Mouse (Mus musculus) urinary bladder, postnatal 14 days (tissue): ENCODE measurements around the gene Camta1.

Experiments used
- DNase-seq: peaks from one replicate; pipeline ENCODE4 v3.0.0; 2021; ENCODE audit warnings: low spot score

Gene Camta1

DNA sequence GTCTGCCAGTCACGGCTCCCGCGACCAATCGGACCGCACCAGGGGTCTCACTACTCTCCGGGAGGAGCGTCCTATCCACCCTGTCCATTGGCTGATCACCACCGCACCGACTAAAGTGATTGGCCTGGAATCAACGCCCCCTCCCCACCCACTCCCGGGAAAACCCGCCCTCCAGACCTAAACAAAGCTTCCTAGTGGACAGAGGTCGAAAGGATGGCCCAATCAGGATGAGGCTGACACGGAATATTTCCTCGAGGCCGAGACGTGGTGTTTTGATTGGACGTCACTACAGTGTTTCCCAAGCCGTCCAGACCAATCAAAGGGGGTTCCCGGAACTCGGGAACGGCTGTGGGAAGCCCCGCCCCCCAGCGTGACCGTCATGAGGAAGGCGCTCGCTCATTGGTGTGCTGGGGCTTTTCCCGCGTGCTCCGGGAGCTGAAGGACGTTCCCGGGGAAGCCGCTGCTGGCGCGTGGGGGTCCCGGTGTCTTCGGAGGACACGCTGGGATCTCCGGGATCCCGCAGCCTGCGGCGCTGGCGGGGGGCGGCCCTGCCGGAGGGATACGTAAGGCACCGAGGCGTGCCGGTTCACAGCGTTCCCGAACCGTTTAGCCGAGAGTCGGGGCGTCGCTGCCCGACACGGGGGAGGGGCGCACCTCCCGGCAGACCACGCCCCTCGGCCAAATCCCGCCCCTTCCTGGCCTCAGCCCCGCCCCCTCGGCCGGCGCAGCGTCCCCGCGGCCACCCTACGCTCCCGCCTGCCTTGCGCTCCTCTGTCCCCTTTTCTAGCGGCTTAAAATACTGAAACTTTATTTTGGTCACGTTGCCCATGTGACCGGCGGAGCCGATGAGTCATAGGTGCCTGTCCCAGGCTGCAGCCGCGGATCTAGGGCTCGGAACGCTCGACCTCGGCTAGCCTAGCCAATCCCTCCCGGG, at the start of gene Camta1:
Gene Camta1, minus strand, starts transcription at position 71 of the 934 bp plus-strand sequence.
- DNase-seq, result peak; percentile 99

DNA sequence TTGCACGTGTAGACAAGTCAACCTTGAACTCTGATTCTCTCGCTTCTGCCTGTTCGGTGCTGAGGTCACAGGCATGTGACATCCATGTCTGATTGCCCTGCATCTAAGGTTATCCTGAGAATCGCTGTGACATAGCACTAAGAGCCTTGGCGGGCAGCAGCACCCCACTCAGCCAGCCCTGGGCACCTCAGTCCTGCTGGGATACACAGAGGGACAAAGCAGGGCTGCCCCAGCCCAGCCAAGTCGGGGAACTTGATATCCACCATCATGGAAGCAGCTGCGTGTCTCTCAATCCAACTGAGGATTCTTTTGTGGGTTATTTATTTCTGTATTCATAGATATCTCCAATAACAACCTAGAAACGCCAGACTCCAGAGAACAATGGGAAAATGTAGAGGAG, 47.1 kb upstream of the Camta1 start:
- DNase-seq, result no peak

DNA sequence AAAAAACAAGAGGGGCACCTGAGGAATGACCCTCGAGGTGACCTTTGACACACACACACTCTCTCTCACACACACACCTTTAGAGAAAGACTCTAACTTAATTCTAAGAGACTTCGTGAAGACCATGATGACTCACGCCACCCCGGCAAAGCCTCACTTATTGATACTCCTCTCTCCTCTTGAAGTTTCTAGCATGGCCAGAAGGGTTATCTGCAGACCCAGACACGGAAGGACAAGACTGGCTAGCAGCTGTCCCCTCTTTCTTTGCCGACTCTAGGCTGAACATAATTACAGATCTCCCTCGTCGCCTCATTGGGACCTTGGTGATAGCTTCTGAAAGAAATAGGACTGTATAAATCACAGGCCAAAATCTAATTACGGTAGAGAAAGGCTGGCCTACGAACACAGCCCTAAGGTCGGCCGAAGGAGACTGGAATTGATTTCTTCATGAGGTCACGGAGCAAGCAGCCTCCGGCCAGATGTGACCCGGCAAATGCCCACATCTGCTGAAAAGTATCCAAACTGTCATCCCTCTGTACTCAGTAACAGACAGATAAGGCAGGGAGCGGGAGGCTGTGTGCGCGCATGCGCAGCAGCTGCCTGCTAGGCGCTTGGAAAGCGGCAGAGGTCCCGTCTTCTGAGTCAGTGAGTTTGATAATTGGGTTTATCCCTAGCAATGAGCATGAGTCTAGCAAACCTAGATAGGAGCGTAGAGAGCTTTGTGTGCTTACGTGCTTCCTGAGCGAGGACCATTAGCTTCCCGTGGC, 46.1 kb upstream of the Camta1 start:
- no peak for DNase-seq

DNA sequence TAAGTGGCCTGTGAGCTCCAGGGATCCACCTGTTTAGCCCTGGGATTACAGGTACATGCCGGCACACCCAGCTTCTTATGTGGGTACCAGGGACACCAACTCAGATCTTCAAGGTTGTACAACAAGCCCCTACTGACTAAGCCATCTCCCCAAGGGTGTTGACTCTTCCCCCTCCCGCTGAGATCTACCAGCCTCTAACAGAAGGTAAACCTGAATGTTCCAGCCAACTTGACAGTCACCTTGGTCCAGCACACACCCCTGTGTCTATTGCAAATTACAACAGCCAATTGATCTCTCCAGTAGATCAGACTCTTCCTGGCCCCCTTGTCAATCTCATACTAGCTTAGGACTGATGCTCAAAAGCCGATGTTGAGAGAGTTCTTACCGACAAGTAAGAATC, 43.9 kb upstream of the Camta1 start:
- no peak for DNase-seq

DNA sequence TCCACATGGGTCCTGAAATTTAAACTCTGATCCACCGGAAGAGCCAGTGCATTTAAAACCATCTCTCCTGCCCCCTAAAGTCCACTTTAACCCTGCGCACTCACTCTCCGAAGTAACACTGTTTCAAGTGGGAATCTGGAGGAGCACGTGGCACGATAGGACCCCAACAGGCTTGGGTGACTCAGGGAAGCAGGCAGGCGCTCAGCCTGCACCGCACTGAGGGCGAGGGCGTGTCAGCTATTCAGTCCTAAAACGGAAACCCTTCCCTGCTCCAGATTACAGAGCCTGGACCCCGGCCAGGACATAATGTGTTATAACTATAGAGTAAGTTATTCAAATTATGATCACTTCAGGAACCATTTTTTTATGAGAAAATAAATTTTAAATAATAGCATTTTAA, 42.4 kb upstream of the Camta1 start:
- no peak for DNase-seq

DNA sequence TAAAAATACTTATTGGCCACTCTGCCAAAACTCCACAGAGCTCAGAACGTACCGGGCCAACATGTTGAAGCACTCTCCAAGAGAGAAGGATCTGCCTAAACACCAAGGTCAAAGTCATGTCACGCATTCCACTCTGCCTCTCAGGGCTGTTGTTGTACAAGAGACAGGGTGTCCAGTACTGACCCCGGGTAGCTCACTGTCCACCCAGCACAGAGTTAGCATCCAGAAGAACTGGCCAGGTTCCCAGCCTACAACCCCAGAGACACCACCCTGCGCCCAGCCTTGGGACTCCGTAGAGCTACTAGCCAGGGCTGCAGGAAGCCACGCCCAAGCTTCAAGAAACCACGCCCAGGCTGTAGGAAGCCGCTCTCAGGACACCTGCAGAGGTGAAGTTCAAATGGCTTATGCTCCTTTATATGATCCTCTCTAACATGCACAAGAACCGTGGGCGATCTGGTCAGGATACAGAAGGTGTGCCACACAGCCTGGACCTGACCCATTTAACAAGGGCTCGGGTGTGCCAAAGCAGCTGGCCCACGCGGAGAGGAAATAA, 41.1 kb upstream of the Camta1 start:
- peak; percentile 51 for DNase-seq

DNA sequence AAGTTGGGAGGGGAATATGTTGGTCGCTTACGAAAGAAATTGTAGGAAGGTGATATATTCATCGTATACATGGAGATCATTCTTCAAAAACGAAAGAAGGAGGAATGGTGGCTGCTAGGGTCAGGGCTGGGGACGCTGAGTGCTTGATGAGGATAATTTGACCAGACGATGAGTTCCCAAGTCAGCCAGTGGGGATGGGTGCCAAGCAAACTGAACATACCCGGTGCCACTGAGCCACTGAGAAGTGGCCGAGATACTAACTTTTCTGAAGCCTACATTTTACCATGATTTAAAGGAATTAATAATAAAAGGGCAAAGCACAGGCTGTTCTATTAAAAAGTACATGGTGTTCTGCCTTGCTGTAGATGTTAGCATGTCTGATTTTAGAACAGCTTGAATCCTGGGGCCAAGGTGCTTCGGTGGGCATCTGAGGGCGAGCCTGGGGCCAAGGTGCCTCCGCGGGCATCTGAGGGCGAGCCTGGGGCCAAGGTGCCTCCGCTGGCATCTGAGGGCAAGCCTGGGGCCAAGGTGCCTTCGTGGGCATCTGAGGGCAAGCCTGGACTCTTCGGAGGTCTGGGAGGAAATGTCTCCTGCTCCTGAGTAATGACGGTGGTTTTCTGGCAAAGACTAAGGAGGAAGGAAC, 40.5 kb upstream of the Camta1 start:
- DNase-seq, result peak; percentile 5

DNA sequence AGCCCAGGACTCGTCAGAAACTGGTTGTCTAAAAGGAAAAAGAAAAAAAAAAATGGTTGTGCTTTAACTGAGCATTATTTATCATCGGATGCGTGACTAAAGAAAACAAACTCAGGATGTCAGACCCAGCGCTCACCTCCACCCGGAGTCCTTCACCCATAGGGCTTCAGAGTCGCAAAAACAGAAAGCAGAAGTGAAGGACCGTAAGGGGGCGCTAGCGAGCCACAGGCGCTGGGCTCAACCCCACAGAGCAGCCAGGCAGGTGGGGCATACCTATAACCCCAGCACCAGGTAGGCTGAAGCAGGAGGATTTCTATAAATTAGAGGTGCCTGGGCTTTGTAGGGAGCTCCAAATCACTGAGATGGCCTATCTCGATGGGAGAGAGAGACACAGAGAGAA, 39.7 kb upstream of the Camta1 start:
- DNase-seq, result no peak

DNA sequence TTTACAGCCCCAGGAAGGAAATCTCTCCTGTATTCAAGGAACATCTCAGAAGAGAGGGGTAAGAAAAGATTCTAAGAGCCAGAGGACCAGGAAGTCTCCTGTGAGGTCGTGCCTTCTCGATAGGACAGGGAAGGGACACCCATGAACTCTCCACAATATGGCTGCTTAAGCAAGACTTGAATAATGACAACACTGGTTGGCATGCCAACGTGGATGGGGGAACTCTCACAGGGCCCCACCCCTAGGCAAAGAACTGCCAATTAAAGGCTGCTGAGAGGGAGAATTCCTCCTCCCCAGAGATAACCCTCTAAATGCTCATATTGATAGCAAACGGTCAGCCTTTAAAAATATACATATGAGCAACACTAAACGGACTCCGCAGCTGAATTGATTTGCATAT, 39.1 kb upstream of the Camta1 start:
- DNase-seq, result no peak

DNA sequence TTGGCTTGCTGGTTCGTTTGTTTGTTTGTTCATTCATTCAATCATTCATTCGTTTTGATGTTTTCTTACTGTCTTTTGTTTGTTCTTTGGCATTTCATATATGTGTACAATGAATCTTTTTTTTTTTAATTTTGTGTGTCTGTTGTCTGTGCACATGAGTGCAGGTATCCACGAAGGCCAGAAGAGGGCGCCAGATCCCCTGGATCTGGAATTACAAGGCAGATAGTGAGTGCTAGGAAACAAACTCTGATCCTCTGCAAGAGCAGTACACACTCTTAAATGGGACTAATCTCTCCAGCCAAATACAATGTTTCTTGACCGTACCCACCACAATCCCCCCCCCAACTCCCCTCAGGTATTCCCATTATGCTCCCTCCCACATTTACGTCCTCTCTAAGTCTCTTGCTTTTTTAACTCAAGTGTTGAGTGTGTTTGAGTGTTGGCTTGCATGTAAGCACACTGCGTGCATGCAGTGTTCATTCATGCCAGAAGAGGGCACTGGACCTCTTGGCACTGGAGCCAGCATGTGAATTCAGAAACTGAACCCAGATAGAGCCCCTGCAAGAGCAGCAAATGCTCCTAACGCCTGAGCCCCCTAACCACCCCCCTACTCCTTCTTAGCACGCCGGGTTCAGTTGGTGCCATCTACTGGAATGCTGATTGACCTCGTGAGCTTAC, 38.2 kb upstream of the Camta1 start:
- DNase-seq, result no peak

DNA sequence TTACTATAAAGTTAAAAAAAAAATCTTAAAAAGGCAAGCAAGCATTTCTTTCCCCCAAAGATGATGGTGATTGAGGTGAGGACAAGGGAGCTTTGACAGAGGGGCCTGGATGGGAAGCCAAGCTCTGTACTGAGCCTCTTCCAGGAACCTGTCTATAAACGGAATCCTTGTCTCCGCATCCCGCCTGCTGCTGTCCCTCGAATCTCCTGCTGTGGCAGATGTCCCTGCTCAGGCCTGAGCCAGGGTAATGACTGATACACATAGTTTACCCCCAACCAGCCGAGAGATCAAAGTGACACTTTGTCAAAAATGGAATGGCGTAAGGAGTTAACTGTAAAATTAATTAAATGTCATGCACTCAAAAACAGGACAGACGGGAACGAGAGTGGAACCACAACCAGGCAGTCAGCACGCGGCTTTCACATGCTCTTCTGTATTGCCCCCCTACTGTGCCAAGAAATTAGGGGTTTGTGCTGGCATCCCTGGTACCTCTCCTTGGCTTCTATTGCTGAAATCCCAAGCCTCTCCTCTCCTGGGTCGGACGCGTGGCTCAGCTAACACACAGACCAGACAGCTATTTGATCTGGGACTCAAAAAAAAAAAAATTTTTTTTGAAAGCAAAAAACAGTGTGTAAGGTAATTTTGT, 37.0 kb upstream of the Camta1 start:
- no peak for DNase-seq

DNA sequence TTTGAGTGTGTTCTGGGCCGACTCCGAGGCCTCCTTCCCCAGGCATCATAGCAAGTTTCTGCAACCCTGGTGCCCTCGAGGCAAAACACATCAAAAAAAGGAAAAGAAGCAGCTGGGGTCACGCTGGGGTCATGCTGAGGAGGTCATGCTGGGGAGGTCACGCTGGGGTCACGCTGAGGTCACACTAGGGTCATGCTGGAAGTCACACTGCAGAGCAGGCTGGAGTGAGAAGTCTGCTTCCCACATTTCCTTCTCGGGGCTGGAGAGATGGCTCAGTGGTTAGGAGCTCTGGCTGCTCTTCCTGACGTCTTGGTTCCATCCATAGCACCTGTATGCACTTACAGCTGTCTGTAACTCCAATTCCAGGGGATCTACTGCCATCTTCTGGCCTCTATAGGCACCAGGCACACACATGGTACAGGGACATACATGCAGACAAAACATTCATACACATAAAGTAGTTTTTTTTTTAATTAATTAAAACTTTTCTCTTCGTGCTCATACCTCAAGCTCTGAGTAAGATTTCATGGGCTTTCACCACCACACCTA, 35.5 kb upstream of the Camta1 start:
- no peak for DNase-seq

DNA sequence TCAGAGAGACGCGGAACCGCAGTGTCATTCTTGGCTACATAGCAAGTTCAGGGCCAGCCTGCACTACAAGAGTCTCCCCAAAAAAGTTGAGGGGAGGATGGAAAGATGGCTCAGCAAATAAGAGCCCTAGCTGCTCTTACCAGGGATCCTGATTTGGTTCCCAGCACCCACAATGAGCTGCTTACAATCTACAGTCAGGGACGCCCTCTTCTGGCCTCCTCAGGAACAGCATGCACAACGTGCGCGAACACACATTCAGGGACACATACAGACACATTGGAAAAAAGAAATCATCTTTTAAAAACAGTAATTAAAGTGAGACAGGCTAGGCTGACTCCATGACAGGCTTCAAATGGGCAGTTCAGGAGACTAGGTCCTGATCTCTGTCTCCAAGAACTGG, 33.9 kb upstream of the Camta1 start:
- no peak for DNase-seq

DNA sequence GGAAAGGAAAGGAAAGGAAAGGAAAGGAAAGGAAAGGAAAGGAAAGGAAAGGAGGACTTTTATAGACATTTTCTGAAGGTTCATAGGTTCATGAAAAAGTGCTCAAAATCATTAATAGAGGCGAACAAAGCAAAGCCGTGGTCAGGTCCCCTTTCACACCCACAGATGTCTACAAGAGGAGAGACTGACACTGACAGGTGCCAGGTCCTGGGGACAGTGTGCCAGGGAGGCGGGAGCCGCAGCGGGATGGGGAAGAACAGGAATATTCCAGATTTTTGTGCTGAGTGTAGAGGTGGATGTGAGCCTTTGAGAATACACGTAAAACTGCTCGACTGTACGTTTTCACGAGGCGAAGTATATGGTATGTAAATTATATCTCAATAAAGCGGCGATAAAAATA, 33.2 kb upstream of the Camta1 start:
- no peak for DNase-seq

DNA sequence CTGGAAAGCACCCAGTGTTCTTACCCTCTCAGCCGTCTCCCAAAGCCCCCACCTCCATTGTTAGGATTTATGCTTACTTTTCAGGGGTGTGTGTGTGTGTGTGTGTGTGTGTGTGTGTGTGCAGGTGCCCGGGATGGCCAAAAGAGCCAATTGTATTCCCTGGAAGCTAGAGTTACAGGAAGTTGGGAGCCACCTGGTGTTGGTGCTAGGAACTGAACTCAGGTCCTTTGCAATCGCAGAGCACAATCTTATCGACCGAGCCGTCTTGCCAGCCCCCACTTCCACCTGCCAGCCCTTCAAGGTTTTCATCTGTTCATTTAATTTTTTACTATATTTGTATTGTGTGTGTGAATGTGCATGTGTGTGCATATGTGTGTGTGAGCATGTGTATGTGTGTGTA, 31.6 kb upstream of the Camta1 start:
- no peak for DNase-seq

DNA sequence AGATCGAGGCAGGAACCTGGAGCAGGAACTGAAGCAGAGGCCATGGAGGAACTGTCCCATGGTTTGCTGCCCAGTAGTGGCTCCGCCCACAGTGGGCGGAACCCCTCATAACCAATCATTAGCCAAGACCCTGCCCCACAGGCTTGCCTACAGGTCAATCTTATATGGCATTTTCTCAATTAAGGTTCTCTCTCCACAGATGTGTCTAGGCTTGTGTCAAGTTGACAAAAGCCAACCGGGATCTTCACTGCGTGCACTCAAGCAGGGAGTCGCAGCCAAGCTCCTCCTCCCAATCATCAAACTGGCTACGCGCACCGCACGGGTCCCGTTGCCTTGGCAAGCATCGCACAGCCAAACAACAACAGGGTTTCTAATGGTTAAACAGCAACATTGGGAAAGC, 19.9 kb upstream of the Camta1 start:
- DNase-seq, result no peak

DNA sequence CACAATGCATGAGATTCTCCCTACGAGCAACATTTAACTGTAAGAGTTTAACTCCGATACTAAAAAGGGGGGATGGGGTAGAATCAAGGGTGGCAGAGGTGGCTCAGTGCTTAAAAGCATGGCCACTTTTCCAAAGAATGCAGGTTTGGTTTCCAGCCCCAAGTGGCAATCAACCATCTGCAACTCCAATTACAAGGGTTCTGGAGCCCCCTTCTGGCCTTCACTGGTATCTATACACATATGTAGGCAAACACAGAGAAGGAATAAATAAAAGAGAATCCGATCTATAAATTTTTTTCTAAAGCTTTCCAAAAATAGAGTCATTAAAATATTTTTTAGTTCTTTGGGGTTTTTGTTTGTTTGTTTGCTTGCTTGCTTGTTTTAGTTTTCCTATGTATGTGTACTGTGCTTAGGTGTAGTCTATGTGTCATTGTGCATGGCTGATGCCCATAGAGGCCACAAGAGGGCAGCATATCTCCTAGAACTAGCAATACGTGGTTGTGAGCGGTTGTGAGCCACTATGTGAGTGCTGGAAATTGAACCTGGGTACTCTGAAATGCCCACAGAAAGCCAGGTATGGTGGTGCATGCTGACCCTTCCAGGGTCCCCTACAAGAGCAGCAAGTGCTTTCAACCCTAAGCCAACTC, 18.5 kb upstream of the Camta1 start:
- no peak for DNase-seq

DNA sequence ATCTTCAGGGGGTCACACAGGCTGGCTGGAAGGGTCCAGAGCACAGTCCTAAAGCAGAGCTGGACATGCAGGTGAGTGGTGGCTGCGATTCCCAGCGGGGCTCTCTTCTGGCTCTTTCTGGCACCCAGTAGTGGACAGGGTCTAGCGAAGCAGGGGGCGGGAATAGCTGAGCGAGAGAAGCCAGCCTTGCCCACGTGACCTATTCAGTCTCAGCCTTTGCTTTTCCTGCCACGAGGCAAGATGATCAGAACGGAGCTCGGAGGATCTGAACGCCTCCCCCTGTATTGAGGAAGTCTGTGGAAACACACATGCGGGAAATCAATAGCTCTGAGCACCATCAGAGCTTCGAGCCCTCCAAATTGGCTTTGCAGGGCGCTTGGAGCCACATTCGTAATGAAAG, 14.7 kb upstream of the Camta1 start:
- no peak for DNase-seq

DNA sequence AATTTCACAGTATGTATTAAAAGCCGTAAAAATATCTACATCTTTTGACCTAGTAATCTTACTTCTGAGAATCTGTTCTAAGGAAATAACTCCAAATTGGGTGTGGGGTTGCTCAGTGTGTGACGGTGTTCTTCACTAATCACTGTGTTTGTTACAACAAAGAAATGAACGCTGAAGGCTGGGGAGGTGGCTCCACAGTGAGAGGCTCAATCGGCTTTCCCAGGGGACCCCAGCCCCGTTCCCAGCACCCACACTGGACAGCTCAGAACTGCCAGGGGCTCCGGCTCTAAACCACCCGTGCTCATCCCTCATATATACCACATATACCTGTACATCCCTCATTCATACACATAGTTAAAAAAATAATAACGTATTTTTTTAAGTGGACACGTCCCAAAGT, 1.8 kb upstream of the Camta1 start:
- DNase-seq, result no peak

DNA sequence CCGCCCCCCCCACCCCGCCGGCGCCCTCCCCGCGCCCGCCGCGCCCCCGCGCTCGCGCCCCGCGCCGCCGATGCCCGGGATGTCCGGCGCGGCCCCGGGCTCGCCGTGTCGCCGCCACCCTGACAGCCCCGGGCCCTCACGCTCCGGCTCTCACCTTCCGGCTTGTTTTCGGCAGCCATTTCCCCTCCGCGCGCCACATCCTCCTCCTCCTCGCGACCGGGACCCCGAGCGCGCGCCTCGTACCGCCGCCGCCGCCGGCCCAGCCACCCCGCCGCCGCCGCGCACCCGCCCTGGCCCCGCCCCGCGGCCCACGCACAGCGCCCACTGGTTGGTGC, 238 bp downstream of the Camta1 start:
- no peak for DNase-seq
